Mouse (Mus musculus) heart, postnatal 14 days (tissue): Measurements from ENCODE around the gene Rfc1. TPM values are rescaled to one million over a fixed set of nuclear protein-coding genes. Genes with fewer than 3 reads are reported as not detected.
"Not testable (repeated sequence)": the region's sequence is repeated elsewhere in the genome, so short reads cannot be mapped to it uniquely, and the experiment has no call there.

Experiments
- DNase-seq, 2 experiments: peaks; one replicate each; pipeline ENCODE4 v3.0.0; 2021 to 2022
- intact Hi-C: fragments of 180-260 bp; cut with DNase I; formaldehyde crosslinking; loops from one replicate; pipeline ENCODE4 v1.15.1; 2025
- total RNA-seq, 2 experiments: library from RNA; stranded (reverse); gene quantifications; 2 replicates each; pipeline ENCODE4 v1.2.3; 2021

Gene Rfc1
- total RNA-seq, 2 experiments from 2014 or later: 25.1 to 25.5 TPM

DNA sequence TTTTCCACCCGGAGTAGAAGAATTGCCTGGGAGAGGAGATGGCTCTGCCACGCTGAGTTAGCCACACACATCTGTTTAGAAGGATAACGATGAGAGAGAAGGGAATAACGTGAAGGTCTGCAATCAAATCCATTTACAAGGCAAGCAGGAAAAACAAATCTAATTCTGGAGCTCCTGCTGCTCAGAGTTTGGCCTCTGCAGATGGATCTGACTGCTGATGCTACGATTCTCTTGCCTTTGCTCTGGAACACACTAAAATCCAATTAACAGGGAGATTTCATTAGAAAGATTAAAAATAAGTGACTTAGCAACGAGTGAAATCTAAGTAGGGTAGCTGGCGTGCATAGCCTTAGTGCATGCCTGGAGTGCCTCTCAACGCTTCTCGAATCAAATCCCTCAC is 30.0 kb downstream of the Rfc1 start:
- DNase-seq: no peak
- intact Hi-C loops: no loop called here

DNA sequence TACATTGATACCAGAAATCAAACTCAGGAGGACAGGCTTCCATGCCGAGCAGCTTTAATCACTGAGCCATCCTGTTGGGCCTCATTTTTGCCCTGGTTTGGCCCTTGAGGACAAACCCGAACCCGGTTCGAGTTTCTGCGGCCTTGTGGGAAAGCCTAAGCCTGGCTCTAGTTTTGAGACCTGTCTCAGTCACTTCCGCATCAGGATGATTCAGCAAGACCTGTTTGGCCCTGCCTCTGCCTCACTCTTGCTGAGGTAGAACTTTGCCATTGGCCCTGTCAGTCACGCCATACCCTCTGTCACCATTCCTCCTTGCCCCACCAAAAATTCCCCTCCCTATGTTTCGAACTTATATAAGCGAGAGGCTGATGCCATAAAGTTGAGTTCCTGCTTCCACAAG is 35.3 kb downstream of the Rfc1 start:
- intact Hi-C loops: no loop called here
- no peak for DNase-seq

DNA sequence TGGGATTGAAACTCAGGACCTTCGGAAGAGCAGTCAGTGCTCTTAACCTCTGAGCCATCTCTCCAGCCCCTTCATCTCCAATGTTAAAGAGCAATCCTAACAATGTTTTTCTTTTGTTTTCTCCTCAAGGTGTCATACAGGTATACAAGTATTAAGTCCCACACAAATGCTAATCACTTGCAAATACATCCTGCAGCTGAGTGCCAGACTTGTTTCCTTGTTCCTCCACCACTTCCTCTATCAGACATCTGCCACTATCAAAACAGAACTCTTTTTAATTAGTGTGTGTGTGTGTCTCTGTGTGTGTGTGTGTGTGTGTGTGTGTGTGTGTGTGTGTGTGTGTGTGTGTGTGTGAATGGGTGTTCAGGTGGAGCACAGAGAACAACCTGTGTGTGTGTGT is 35.8 kb downstream of the Rfc1 start:
- intact Hi-C loops, DNase-seq: not testable (repeated sequence)

DNA sequence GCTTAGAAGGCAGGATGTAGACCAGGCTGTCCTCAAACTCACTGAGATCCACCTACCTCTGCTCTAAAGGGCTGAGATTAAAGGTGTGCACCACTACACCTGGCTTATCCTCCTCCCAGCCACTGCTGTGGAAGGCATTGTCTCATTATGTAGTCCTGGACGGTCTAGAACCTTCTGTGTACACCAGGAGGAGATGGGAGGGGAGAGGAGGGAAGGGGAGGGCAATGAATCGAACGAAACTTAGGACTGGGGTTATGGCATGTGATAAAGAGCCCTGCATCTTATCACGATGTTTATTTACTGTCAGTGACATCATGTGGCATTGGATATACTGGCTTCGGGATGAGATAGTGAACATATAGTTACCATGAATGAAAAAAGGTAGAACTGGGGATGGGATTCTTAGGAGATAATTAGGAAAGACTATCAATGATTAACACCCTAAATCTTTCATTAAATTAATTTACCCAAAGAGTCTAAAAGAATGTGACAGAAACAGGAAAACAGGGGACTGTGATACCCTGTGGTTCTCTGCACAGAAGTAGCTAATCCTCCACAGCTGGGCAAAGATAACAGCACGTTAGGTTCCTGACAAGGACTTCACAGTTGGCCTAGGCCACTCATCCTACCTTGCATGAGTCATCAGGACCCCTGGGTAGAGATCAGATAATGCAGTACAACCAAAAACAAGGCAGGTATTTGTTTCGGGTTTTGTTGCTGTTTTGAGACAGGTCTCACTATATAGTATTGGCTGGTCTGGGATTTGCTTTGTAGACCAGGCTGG is 37.1 kb downstream of the Rfc1 start:
- no peak for DNase-seq
- intact Hi-C loops: no loop called here

DNA sequence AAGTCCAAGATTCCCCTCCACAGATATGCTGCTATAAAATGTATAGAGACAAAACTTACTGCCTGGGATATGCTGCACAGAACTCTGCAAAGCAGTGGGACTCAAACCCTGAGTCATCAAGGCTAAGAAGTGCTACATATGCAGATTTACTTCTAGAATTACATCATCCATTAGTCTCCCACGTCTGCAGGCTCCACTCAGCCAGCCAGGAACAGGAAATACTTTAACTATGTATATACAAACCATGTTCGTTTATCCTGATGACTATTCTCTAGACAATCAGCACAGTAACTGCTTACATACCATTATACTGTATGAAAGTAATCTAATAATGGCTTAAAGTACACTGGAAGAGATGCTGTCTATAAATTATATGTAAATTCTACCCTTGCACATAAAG is 41.2 kb downstream of the Rfc1 start:
- intact Hi-C loops: no loop called here
- no peak for DNase-seq

DNA sequence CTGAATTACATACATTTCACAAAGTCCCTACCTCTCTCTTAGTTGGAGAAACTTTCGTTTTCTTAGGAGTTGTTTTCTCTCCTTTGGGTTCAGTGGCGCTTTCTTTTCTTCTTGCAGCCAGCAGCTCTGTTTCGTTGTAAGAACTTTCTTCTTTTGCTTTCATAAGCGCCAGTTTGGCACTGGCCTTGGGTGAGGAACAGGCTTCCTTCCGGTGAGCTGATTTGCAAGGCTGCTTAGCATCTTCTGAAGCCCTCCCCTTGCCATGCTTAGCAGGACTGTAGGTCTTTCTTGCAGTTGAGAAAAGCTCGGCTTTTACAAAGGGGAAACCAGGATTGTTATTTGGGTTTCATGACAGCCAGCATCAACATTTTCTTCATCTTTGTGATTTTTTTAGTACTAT is 41.8 kb downstream of the Rfc1 start:
- no peak for DNase-seq
- intact Hi-C loops: no loop called here

DNA sequence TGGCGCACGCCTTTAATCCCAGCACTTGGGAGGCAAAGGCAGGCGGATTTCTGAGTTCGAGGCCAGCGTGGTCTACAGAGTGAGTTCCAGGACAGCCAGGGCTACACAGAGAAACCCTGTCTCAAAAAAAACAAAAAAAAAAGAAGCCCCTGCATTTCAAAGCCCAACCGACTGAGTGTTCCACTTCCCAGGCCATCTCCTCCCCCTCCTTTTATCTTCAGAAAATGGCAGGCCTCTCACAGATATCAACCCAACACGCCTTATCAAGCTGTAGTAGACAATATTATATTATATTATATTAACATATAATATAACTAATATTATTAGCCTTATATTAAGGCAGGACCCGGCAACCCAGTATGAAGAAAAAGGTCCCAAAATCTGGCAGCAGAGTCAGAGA is 46.5 kb downstream of the Rfc1 start:
- intact Hi-C loops: not testable (repeated sequence)

DNA sequence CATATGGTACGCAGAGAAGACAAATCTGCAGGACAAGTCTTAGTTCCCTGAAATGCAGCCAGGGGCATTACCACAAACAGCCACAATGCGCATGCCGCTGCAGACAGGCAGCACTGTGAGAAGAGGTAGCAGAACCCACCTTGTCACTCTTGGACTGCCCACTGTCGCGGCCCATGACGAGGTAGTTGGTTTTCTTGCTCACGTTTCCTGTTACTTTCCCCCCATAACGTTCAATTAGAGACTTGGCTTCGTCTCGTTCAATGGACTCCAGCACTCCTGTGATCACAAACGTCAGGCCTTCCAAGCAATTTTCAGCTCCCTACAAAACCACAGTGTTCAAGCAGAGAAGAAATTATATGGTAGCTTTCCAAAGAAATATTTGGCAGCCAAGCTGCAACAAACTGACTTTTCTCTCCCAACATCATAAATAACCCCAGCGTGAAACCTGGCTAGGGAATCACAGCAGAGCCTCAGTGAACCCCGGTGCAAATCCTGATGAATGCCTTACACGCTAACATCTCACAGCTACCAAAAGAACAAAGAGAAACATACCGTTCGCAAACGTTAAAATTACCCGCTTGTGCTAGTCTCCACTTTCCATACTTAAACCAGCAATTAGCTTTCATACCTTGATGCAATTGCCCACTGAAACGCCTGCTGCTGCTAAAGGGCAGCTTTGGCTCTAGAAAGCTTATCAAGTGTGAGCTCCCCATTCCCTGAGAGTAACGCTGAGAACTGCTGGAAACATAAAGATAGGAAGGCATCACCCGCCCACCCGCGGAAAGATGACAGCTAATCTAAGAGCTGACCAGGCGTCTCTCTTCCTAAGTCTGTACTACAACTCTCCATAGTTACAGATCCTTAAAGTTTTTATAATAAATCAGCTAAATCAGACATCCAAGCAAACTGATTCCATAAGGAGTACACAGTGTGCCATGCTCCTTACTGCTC is 47.4 kb downstream of the Rfc1 start:
- intact Hi-C loops: no loop called here
- DNase-seq: no peak

More for the DNA sequence above, 46.5 kb downstream of the Rfc1 start:
- not testable (repeated sequence) for DNase-seq

DNA sequence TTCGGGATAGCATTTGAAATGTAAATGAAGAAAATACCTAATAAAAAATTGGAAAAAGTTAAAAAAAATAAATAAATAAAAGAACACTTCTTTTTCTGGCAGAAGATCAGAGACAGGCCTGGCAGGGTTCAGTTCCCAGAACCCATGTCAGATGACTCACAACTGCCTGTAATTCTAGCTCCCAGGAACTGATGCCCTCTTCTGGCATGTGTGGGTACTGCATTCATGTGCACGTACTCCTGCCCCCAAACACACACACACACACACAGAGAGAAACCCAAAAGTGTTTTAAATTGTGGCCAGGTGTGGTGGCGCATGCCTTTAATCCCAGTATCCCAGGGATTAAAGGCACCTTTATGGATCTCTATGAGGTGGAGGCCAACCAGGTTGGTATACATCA is 51.3 kb downstream of the Rfc1 start:
- intact Hi-C loops: no loop called here
- peak in 1 of 2 experiments; percentile 20 for DNase-seq

DNA sequence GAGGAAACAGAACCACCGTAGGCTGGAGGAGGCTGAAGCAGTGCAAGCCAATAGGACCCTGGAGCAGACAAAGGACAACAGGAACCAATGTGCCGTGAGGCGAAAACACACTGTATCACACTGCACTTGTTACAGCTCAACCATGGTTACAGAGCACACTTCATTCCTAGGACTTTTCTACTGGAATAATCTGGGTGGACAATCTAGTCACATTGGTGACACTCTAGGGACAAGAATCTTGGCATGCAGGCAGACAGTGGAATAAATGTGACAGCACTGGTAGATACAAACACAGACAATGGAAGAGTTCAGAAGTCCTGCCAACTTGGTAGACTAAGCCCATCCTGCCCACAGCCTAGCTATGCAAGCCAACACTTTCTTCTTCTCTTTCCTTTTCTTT is 54.3 kb downstream of the Rfc1 start:
- intact Hi-C loops: no loop called here
- no peak for DNase-seq

DNA sequence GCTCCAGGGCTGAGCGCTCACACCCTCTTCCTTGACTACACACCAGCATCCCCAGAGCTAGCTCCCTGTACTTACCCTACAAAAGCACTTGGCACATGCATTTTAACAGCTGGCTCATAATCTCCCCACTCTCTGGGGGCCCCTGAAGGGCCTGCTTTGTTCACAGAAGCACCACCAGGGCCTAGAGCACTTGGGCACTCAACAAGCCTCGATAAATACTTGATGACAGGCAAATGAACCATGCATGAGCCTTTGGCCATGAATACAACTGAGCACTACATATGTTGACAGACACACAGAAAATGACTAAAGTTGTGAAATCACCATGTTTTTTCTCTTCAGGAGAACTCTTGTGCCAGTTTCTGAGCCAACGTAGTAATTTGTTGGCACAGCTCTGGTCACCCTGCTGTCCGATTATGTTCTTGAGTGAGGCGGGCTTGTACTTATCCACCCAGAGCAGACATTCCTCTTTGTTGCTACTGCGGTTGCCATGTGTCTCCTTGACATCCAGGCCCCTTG is 56.3 kb downstream of the Rfc1 start:
- DNase-seq: no peak
- intact Hi-C loops: no loop called here

DNA sequence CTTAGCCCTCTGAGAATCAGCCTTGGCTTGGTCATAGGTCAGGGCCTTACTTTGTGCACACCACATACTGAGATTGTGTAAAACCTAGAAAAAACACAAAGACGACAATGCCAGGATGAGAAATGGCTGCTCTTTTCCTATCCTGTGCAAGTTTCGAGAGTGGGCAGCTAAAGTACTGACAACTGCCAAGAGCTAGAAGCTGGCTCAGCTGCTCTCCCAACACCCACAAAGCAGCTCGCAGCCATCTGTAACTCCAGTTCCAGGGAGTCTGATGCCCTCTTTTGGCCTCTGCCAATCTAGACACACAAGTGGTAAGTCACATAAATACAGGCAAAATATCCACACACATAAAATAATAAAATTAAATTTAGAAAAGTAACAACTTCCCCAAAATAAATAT is 61.5 kb downstream of the Rfc1 start:
- no peak for DNase-seq
- intact Hi-C loops: no loop called here

DNA sequence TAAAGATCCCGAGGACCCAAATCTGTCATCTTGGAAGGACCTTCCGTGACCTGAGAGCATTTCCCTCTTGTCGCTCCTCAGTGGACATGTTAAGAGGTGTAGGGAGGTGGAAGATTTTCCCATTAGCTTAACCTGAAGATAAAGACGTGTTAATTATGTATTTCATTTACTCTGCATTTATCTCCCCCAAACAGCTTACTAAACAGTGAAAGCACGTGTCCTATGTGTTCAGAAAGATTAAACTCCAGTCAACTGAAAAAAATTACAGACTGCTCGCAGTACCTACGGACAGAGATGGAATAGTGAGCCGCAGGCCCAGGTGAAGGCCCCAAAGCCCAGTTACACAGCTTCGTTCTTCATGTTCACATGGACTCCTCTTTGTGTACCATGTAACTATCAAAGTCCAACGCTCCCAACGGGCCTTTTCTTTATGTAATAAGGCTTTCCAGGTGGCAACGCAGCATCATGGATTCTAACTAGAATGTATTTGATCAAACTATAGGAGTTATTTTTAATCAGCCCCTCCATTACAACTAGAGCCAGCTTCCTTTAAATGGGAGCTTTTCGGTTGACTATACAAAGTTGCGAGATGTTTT is 77.5 kb downstream of the Rfc1 start:
- intact Hi-C loops: no loop called here
- no peak for DNase-seq

DNA sequence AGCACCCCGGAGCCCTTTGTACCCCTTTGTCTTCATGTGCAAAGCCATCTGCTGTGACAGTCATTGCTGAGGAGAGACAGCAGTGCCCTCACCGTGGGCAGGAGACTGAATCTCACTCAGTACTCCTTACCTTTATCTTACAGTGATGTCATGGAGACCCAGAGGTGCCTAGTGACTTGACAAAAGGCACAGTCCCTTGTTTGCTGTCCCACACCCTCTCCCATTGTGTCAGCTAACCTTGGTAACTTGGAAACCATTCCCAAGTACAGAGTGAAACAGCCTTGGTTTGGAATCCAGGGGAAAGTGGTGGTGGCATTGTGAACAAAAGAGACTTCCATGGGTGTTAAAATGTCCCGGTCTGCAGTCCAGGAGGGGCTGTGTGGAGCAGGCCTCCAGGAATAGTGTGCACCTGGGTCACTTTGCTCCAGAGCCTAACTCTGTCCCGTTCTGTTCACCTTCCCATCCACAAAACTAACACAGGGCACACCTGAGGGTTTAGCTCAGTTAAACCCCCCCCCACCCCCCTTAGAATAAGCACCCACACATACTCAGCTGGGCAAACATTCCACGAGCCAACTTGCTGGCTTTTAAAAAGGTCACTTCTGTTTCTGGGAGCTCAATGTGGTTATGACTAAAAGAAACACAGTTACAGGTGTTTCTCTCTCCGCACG is 85.2 kb downstream of the Rfc1 start:
- intact Hi-C loops: no loop called here
- no peak for DNase-seq

DNA sequence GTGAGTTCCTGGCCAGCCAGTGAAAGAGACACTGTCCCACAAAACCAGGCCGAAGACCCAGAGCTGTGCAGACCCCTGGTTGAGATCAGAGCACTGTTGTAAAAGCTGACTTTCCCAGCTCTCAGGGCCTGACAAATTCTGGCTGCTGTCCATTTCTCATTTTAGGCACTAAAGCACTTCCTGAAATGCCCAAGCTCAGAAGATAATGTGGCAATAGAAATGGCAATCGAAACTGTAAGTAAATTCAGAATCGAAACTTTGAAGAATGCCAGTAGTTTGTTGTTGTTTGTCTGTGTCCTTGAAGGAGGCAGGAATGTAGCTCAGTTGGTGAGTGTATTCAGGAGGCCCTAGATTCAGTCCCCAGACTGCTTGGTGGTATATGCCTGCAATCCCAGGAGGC is 88.2 kb downstream of the Rfc1 start:
- intact Hi-C loops: loop anchor here (10.0 kb wide), 1 partner anchor 362 kb away; no protein-coding TSS in a partner anchor
- no peak for DNase-seq

DNA sequence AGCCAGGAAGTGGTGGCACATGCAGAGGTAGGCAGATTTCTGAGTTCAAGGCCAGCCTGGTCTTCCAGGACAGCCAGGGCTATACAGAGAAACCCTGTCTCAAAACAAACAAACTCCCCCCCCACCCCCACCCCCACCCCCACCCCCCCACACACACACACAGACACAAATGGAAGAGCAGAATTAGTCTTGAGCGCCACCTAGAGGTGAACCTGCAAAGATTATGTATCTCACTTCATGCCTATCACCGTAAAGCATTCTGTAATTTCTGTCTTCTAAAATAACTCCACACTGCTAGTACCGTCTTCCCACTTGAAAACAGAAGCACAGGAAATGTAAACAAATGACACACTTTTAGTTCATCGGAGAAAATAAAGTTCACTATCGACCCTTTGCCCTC is 92.7 kb downstream of the Rfc1 start:
- DNase-seq: peak; percentile 29 to 56
- intact Hi-C loops: loop anchor here (10.0 kb wide), 1 partner anchor 358 kb away; no protein-coding TSS in a partner anchor

DNA sequence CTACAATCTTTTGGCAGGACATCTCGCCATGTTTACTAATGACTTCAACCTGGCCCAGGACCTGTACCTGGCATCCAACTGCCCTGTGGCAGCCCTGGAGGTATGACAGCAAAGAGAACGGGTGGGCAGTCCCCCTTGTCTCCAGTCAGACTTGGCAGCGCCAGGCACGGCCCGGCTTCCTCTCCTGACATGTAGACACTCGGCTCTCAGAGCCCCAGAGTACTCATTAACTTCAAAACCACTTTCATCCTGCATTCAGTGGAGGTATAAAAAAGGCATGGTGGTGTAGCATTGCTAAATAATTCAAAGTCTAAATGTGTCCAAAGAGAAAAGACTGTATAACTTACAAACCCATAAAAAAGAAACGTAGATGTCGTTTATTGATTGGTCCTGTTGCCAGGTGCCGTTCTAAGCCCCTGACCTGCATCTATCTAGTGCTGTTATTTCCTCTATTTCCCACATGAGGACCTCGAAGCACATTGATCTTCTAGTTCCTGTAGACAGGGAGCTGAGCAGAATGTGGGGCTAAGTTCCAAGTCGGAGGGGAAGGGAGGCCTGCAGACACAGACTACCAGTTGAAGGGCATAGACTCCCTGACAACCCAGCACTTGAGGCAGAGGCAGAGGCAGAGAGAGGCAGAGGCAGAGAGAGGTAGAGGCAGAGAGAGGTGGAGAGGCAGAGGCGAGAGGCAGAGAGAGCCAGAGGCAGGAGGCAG is 104.0 kb downstream of the Rfc1 start:
- intact Hi-C loops: no loop called here
- no peak for DNase-seq

DNA sequence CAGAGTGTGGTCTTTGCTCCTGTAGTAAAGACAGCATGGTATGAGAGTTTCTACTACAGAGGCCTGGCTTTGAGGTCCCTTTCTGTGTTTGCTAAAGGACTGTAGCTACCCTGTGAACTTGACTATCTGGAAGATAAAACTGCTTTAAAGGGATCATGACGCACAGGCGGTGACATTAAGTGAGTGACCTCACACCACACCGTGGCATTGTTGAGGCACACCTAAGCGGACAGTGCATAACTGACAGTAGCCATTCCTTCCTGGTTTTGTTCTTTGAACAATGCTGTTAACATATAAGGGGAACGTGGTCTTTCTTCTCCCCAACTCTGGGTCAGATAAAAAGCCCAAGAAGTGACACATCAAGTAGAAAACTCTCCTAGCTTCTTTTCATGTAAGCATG is 111.4 kb downstream of the Rfc1 start:
- DNase-seq: no peak
- intact Hi-C loops: no loop called here

DNA sequence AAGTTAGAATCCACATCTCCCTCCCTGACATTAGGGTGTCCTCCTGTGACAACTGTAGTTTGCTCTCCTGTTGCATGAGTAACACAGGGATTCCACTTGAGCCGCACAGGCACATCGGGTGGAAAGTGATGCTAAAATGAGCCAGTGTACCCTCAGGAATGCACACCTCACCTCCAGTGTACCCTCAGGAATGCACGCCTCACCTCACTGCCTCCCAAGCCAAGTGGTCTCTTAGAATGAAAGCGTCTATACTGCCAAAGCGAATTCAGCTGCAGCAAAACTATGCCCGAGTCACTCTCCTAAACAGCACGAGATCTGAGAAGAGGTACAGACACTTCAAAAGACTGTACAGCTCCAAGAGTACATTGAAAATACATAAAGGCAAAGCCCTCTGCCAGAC is 114.4 kb downstream of the Rfc1 start:
- intact Hi-C loops: no loop called here
- no peak for DNase-seq
